Mouse (Mus musculus) hindbrain, embryonic 14.5 days (tissue): ENCODE data around the gene Mrpl46. TPM values are rescaled to one million over a fixed set of nuclear protein-coding genes. Genes with fewer than 3 reads are reported as not detected.

Experiments used
- ATAC-seq: fragments of 200-750 bp; cut with Nextera tagmentation; 2 replicates; pipeline ENCODE4 v1.8.0; 2017; ENCODE audit warnings: moderate number of reproducible peaks, mild to moderate bottlenecking, moderate TSS enrichment, moderate library complexity; ENCODE audit not compliant: low FRiP score
- DNase-seq: peaks from one replicate; pipeline ENCODE4 v3.0.0-alpha.2; 2015; ENCODE audit warnings: low spot score
- H3K27ac ChIP-seq: fragments of 300-500 bp; sonication (generic); 2 replicates; pipeline ENCODE4 v1.5.1; 2014; ENCODE audit warnings: mild to moderate bottlenecking, moderate library complexity
- H3K27me3 ChIP-seq: fragments of 300-500 bp; sonication (generic); 2 replicates; pipeline ENCODE4 v1.6.1; 2014; ENCODE audit warnings: mild to moderate bottlenecking, low read length, mixed read lengths; ENCODE audit not compliant: control insufficient read depth, insufficient read depth
- H3K36me3 ChIP-seq: fragments of 300-500 bp; sonication (generic); replicated peaks from 2 replicates; pipeline ENCODE4 v1.6.1; 2014; ENCODE audit not compliant: control insufficient read depth, insufficient read depth
- H3K4me1 ChIP-seq: fragments of 300-500 bp; sonication (generic); replicated peaks from 2 replicates; pipeline ENCODE4 v1.6.1; 2014; ENCODE audit warnings: antibody characterized with exemption, low read length, mixed read lengths; ENCODE audit not compliant: control insufficient read depth, insufficient read depth
- H3K4me2 ChIP-seq: fragments of 300-500 bp; sonication (generic); replicated peaks from 2 replicates; pipeline ENCODE4 v1.6.1; 2014; ENCODE audit warnings: mild to moderate bottlenecking, moderate library complexity
- H3K4me3 ChIP-seq: fragments of 300-500 bp; sonication (generic); replicated peaks from 2 replicates; pipeline ENCODE4 v1.5.1; 2014; ENCODE audit warnings: mild to moderate bottlenecking, low read length
- H3K9ac ChIP-seq: fragments of 300-500 bp; sonication (generic); 2 replicates; pipeline ENCODE4 v1.6.1; 2014
- H3K9me3 ChIP-seq: fragments of 300-500 bp; sonication (generic); 2 replicates; pipeline ENCODE4 v1.6.1; 2016; ENCODE audit warnings: low read length; ENCODE audit not compliant: control insufficient read depth
- WGBS: fragments of 180-500 bp; shearing (Covaris S2); extraction: QIAGEN DNeasy Blood & Tissue Kit; methylation state at CpG from one replicate; pipeline ENCODE4 v1.1.7; 2014; 5-methylcytosine and 5-hydroxymethylcytosine counted together
- polyA plus RNA-seq: library from polyadenylated mRNA; unstranded; fragments of >200 nt; fragmentation: Nextera tagmentation; extraction: Ambion mirVana; gene quantifications from 2 replicates; pipeline ENCODE4 v1.2.1, GENCODE M21; 2014

Mrpl46 gene
- polyA plus RNA-seq, 1 experiment from 2014 or later: 62.1 TPM

GRCm38 (mm10) chr7:78752961-78753360 is 30.4 kb downstream of the Mrpl46 start:
- DNase-seq (no peak), ATAC-seq (no peak)
- no peaks in the 10 kb centered on the region for H3K9me3 ChIP-seq
- H3K4me1 ChIP-seq: 0 out of 2 replicates have a peak, but pooled peaks cover 6% of the 10 kb centered on the region
- 93% methylated on average over 4 of the region's 4 CpGs for WGBS
- H3K4me3 ChIP-seq: no peak overlapping the region
- H3K4me2 ChIP-seq: no peak overlapping the region
- no peaks in the 10 kb centered on the region for H3K27me3 ChIP-seq
- no peak overlapping the region for H3K27ac ChIP-seq
- H3K9ac ChIP-seq: no peak overlapping the region
- H3K36me3 ChIP-seq: no peaks in the 10 kb centered on the region

DNA sequence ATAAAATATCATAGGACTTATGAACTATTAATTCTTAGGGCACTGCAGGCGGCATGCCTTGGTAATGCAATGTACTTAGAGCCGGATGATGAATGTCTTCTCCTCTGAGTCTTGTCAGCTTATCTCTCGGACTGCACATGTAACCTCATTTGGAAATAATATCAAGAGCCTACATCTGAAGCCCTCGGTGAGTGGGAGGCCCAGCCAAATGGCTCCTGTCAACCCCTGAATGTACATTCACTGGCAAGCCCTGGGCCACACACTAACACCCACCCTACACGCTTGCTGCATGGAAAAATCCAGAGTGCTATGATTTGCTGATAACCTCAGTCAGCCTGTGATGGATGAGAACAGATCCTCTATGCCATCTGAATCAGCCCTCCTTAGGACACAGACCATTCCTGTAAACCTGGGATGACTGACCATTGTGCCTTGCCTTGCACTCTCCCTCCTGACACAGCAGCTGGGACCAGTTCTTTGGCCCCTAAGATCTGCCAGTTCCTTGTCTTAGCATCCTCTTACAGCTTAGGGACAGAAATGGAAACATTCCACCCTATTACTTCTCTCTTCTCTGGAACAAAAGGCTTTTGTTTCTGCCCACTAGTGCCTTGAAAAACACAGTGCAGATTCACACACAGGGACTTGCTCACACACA is 39.5 kb downstream of the Mrpl46 start:
- Histone ChIP-seq H3K27ac (no peak overlapping the region), H3K9ac (no peak overlapping the region), H3K4me3 (no peak overlapping the region), H3K4me2 (no peak overlapping the region), H3K27me3 (no peaks in the 10 kb centered on the region), H3K36me3 (no peaks in the 10 kb centered on the region), H3K9me3 (no peaks in the 10 kb centered on the region), H3K4me1 (no peaks in the 10 kb centered on the region)
- no peak for ATAC-seq
- 69% methylated on average over 5 of the region's 5 CpGs for WGBS
- DNase-seq: no peak

DNA sequence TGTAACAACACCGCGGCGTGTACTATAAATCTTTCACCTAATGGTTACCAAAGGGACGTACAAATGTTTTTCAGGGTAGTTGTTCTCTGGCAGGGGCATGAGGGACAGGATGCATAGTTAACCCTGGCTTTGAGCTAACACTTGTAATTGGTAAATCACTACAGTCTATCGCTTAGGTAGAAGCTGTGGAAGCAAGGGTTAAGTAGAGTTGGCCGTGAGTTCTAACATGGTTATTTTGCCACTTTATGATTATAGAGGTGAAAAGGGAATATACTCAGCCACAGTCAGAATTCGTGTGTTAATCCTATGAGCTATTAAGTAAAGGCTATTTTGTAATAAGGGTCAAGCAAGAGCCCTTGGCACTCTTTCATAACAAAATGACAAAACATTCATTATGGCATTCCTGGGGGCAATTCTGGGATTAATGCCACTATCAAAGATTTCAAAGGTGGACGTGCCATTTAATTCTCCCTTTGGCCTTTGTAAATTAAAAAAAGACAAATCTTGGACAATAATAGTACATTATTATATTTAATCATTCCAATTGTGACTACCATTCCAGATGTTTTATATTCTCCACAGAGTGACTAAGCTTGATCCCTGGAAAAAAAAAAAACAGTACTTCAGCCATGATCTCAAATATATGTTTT is 43.9 kb downstream of the Mrpl46 start:
- Histone ChIP-seq H3K27me3 (no peaks in the 10 kb centered on the region), H3K9ac (no peak overlapping the region), H3K27ac (no peak overlapping the region), H3K4me1 (no peaks in the 10 kb centered on the region), H3K4me3 (no peak overlapping the region), H3K9me3 (no peaks in the 10 kb centered on the region), H3K36me3 (no peaks in the 10 kb centered on the region), H3K4me2 (no peak overlapping the region)
- WGBS: 82% methylated on average over 8 of the region's 8 CpGs
- ATAC-seq (no peak), DNase-seq (no peak)

DNA sequence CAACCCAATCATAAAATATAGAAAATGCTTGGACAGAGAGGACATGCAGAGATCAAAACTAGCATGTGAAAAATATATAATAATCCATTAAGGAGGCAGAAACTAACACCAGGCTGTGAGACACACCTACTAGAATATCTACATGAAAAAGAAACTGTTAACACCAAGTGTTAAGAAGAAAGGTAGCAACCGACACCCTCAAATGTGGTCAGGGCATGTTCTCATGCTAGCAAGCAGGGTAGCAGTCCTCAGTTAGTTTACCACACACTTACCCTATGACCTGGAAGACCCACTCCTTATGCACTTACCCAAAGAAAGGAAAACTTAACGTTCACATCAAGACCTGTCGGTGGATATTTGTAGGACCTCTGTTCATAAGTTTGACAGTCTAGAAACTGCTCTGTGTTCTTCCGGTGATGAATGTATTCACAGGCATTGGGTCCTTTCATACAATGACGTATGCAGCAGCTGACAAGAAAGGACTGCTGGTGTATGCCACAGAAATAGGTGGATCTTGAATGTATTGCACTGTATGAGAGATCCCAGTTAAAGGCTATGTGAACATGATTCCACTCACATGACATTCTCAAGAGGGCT is 45.6 kb downstream of the Mrpl46 start, which contains the start of gene Ntrk3:
Gene Ntrk3 (minus strand): TSS at position 399 of the 597 bp plus-strand sequence.
- Histone ChIP-seq H3K4me2 (no peak within 1 kb of the TSS), H3K9me3 (no peaks in the 10 kb centered on the region), H3K4me3 (no peak within 1 kb of the TSS), H3K27ac (no peak within 1 kb of the TSS), H3K9ac (no peak within 1 kb of the TSS), H3K4me1 (no peaks in the 10 kb centered on the region), H3K27me3 (no peaks in the 10 kb centered on the region), H3K36me3 (no peaks in the 10 kb centered on the region)
- DNase-seq (no peak), ATAC-seq (no peak)
- WGBS: 89% methylated on average over 5 of the region's 5 CpGs

DNA sequence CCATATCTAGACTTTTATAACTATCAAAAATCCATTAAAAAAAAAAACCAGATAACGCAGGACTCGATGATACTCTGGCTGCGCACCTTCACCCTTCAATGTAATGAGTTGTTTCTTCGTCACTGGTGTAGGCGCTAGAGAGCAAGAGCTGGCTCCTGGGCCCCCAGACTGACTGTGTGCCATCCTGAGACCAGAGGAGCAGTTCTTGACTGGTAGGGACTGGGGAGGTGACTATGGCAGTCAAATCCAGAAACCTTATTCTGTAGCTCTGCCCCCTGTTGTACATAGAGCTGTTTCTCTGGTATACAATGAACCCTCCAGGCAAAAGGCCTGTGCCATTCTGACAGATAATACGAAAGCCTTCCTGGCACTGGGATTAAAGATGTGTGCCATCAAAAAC is 46.1 kb downstream of the Mrpl46 start:
- no peak overlapping the region for H3K4me2 ChIP-seq
- WGBS: 95% methylated on average over 6 of the region's 6 CpGs
- ATAC-seq (no peak), DNase-seq (no peak)
- no peak overlapping the region for H3K27ac ChIP-seq
- no peaks in the 10 kb centered on the region for H3K4me1 ChIP-seq
- H3K4me3 ChIP-seq: no peak overlapping the region
- no peak overlapping the region for H3K9ac ChIP-seq
- H3K9me3 ChIP-seq: no peaks in the 10 kb centered on the region
- no peaks in the 10 kb centered on the region for H3K36me3 ChIP-seq
- no peaks in the 10 kb centered on the region for H3K27me3 ChIP-seq

- 87% methylated on average over 8 of the region's 8 CpGs for WGBS
- no peak overlapping the region for H3K4me3 ChIP-seq
- no peaks in the 10 kb centered on the region for H3K27me3 ChIP-seq
- no peaks in the 10 kb centered on the region for H3K9me3 ChIP-seq
- no peak for ATAC-seq
- no peaks in the 10 kb centered on the region for H3K4me1 ChIP-seq
- DNase-seq: no peak
- no peak overlapping the region for H3K4me2 ChIP-seq
- H3K9ac ChIP-seq: no peak overlapping the region
- no peak overlapping the region for H3K27ac ChIP-seq
- H3K36me3 ChIP-seq: no peaks in the 10 kb centered on the region
Measured at GRCm38 (mm10) chr7:78731391-78731790, 51.9 kb downstream of the Mrpl46 start.

Other genes with a start within 250 kb of the Mrpl46 start
- gene Ntrk3, start 45.5 kb downstream of the Mrpl46 start, polyA plus RNA-seq: 24.3 and 25.9 TPM in 2 replicates
- gene Mrps11, start 412 bp downstream of the Mrpl46 start, polyA plus RNA-seq: 62.6 and 65.6 TPM in 2 replicates
- 12.7 and 13.5 TPM in 2 replicates for gene Det1, start 63.7 kb upstream of the Mrpl46 start, polyA plus RNA-seq
- 42.0 and 44.1 TPM in 2 replicates for gene Aen, start 112.3 kb upstream of the Mrpl46 start, polyA plus RNA-seq
- gene Isg20, start 129.9 kb upstream of the Mrpl46 start, polyA plus RNA-seq: 0.55 and 1.2 TPM in 2 replicates